Mouse (Mus musculus) intestine, postnatal 0 days (tissue): ENCODE results near the gene Pld4. TPM values are rescaled to one million over a fixed set of nuclear protein-coding genes. Genes with fewer than 3 reads are reported as not detected.

Experiments
- ATAC-seq: fragments of 200-750 bp; cut with Nextera tagmentation; 2 replicates; pipeline ENCODE4 v1.8.0; 2017; ENCODE audit warnings: mild to moderate bottlenecking, moderate TSS enrichment, moderate library complexity
- H3K27ac ChIP-seq: fragments of 300-500 bp; sonication (generic); 2 replicates; pipeline ENCODE4 v1.5.1; 2014; ENCODE audit warnings: mild to moderate bottlenecking, low read depth, low read length, moderate library complexity
- H3K27me3 ChIP-seq: fragments of 300-500 bp; sonication (generic); replicated peaks from 2 replicates; pipeline ENCODE4 v1.6.1; 2014; ENCODE audit warnings: low read length, mixed read lengths; ENCODE audit not compliant: control insufficient read depth, insufficient read depth
- H3K36me3 ChIP-seq: fragments of 300-500 bp; sonication (generic); 2 replicates; pipeline ENCODE4 v1.6.1; 2014; ENCODE audit warnings: mild to moderate bottlenecking, moderate library complexity; ENCODE audit not compliant: control insufficient read depth, insufficient read depth
- H3K4me1 ChIP-seq: fragments of 300-500 bp; sonication (generic); replicated peaks from 2 replicates; pipeline ENCODE4 v1.6.1; 2014; ENCODE audit warnings: antibody characterized with exemption, low read length, mixed read lengths; ENCODE audit not compliant: control insufficient read depth, insufficient read depth
- H3K4me2 ChIP-seq: fragments of 300-500 bp; sonication (generic); replicated peaks from 2 replicates; pipeline ENCODE4 v1.6.1; 2014; ENCODE audit warnings: low read depth, mild to moderate bottlenecking, moderate library complexity
- H3K4me3 ChIP-seq: fragments of 300-500 bp; sonication (generic); 2 replicates; pipeline ENCODE4 v1.5.1; 2014; ENCODE audit warnings: low read depth, low read length
- H3K9ac ChIP-seq: fragments of 300-500 bp; sonication (generic); 2 replicates; pipeline ENCODE4 v1.6.1; 2014; ENCODE audit warnings: mild to moderate bottlenecking, low read depth, low read length
- H3K9me3 ChIP-seq: fragments of 300-500 bp; sonication (generic); 2 replicates; pipeline ENCODE4 v1.6.1; 2016; ENCODE audit warnings: mixed run types; ENCODE audit not compliant: control insufficient read depth
- CTCF ChIP-seq: sonication (generic); IDR thresholded peaks from 2 replicates; pipeline ENCODE4 v1.5.1; 2016; ENCODE audit warnings: low read depth, mild to moderate bottlenecking, control low read depth, antibody characterized with exemption, moderate library complexity
- WGBS: fragments of 180-500 bp; shearing (Covaris S2); extraction: QIAGEN DNeasy Blood & Tissue Kit; methylation state at CpG from one replicate; pipeline ENCODE4 v1.1.7; 2014; 5-methylcytosine and 5-hydroxymethylcytosine counted together
- polyA plus RNA-seq: library from polyadenylated mRNA; unstranded; fragments of >200 nt; fragmentation: Nextera tagmentation; extraction: Ambion mirVana; gene quantifications from 2 replicates; pipeline ENCODE4 v1.2.1, GENCODE M21; 2015

The Pld4 gene
- polyA plus RNA-seq, 1 experiment from 2014 or later, result 6.7 TPM

DNA sequence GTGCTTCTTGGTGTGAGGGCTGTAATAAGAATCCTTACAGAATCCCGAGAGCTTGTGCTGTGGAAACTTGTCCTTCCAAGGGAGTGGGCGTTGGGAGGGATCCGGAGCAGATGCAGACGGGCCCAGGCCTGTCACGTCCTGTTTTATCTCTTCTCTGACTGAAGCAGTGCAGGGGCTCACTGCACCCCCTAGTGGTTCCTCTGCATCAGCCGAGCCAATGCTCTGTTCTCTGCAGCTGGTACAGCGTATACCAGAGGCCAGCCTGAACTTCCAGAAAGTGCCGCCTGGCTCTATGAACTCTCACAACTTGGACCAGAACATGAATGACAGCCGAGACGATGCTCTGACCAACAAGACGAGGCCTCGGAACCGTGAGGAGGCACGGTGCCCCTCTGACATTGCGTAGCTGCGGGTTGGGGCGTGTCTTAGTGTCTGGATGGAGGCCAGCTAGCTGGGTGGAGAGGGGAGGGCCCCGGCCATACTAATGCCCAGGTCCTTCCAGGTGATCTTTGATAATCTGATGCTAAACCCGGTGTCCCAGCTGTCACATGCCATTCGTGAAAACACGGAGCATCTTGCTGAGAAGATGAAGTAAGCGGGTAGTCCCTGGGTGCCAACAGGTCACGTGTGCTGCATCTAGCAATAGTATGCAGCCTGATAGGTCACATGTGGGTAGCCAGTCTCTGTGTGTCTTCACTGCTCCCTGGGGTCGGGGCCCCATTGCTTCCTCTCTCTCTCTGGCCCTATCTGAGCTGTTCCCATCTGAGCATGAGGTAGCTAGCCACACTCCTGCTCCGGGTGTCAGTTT is 17.1 kb upstream of the Pld4 start:
- Histone ChIP-seq H3K4me3 (no peak overlapping the region), H3K4me2 (peak overlapping the region; percentile 44)
- TF ChIP-seq CTCF, result peak; percentile 94

DNA sequence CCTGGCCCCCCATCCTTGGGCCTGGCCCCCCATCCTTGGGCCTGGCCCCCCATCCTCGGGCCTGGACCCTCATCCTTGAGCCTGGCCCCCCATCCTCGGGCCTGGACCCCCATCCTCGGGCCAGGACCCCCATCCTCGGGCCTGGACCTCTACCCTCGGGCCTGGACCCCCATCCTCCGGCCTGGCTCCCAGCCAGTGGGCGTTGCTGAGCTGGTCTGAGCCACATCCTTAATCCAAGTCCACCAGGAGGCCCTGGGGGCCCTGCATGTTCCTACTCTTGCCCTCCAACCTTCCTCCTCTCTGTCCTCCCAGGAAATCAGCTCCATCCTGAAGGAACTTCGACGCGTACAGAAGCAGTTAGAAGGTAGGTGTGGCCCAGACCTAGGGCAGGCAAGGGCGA is 16.2 kb upstream of the Pld4 start:
- ATAC-seq, result no peak
- Histone ChIP-seq H3K4me3 (no peak overlapping the region), H3K4me1 (no peaks in the 10 kb centered on the region), H3K27me3 (no peaks in the 10 kb centered on the region), H3K36me3 (peaks cover 33% of the 10 kb centered on the region; the same call in 1 of the 2 replicates), H3K9ac (peak overlapping the region; percentile 7; the same call in 1 of the 2 replicates), H3K4me2 (no peak overlapping the region), H3K27ac (no peak overlapping the region), H3K9me3 (no peaks in the 10 kb centered on the region)
- no peak for TF ChIP-seq CTCF
- 87% methylated on average over 11 of the region's 11 CpGs for WGBS

More for the DNA sequence above, 17.1 kb upstream of the Pld4 start:
- 35% methylated on average over 25 of the region's 25 CpGs for WGBS
- no peaks in the 10 kb centered on the region for H3K27me3 ChIP-seq
- peak overlapping the region; percentile 34 for H3K9ac ChIP-seq
- peak; percentile 70 for ATAC-seq
- no peaks in the 10 kb centered on the region for H3K4me1 ChIP-seq
- H3K27ac ChIP-seq, result no peak overlapping the region
- H3K36me3 ChIP-seq, result peaks cover 42% of the 10 kb centered on the region
- no peaks in the 10 kb centered on the region for H3K9me3 ChIP-seq

DNA sequence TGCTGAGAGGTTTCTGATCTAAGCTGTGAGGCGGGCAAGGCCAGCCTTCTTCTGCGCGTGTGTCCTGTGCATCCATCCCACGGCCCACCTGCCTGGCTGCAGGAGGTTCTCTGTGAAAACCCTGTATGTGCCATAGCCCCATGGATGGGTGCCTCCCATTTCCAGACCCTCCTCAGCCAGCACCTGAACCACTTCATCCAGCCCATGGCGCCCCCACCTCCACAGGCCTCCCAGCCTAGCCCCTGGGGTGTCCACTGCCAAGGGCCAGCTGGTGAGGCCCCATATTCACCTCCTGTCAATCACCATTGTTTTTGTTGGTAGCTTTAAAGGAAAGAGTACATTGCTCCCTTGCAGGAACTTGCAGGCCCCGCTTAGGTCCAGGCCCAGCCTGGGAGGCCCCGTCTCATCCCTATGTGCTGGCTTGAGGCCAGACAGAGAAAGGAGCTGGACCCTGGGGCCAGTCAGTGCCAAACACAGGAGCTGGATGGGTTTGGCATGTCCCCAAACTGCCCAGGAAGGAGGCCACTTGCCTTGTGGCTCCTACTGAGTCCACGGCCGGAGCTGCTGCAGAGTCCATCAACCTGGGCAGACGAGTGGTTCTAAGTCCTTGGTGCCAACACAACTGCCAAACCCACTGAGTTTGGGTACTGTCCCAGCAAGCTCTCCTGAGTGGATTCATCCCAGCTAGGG is 15.4 kb upstream of the Pld4 start:
- WGBS, result 89% methylated on average over 10 of the region's 10 CpGs
- ATAC-seq, result no peak

DNA sequence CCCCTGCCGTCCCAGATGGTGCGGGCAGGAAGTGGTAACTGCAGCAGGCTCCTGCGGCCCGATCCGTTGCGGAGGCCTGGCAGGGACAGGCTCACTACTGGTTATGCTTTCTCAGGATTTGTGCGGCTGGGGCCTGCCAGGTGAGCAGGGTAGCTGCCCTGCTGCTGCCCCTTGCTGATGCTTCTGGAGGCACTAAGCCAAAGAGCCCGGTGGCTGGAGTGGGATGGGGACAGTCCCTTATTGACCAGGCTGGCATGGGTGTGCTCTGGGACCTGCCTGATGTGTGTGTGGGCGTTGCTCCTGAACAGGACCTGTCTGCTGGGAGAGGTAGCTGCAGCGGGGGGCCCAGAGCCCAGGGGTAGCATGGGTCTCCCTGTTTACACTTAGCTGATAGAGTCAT is 14.7 kb upstream of the Pld4 start:
- Histone ChIP-seq H3K4me1 (no peaks in the 10 kb centered on the region), H3K4me2 (no peak overlapping the region), H3K9me3 (no peaks in the 10 kb centered on the region), H3K9ac (no peak overlapping the region), H3K4me3 (no peak overlapping the region), H3K36me3 (peaks cover 27% of the 10 kb centered on the region; the same call in 1 of the 2 replicates), H3K27ac (no peak overlapping the region), H3K27me3 (no peaks in the 10 kb centered on the region)
- no peak for TF ChIP-seq CTCF
- 80% methylated on average over 10 of the region's 10 CpGs for WGBS
- ATAC-seq, result no peak

More for the DNA sequence above, 15.4 kb upstream of the Pld4 start:
- H3K27me3 ChIP-seq, result no peaks in the 10 kb centered on the region
- H3K9me3 ChIP-seq, result no peaks in the 10 kb centered on the region
- no peak overlapping the region for H3K9ac ChIP-seq
- TF ChIP-seq CTCF, result no peak
- no peak overlapping the region for H3K27ac ChIP-seq
- no peak overlapping the region for H3K4me2 ChIP-seq
- H3K4me3 ChIP-seq, result no peak overlapping the region
- H3K4me1 ChIP-seq, result no peaks in the 10 kb centered on the region
- H3K36me3 ChIP-seq, result peaks cover 30% of the 10 kb centered on the region; the same call in 1 of the 2 replicates

DNA sequence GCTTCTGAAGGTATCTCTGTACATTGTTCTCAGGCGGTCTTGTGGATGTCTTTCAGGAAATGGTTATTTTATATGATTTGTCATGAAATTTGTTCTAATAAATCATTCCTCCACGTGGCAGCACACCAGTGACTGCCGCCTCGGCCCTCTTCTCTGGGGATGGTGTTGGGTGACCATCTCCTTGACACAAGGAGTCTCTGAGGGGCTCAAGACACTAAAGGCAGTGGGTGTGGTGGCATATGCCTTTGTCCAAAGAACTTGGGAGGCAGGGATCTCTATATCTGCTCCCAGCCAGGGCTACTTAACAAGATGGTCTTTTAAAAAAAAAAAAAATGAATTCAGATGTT is 14.0 kb upstream of the Pld4 start:
- H3K27me3 ChIP-seq, result no peaks in the 10 kb centered on the region
- TF ChIP-seq CTCF, result no peak
- no peak overlapping the region for H3K27ac ChIP-seq
- no peak overlapping the region for H3K4me2 ChIP-seq
- H3K4me3 ChIP-seq, result no peak overlapping the region
- H3K9me3 ChIP-seq, result no peaks in the 10 kb centered on the region
- H3K36me3 ChIP-seq, result peaks cover 24% of the 10 kb centered on the region; the same call in 1 of the 2 replicates
- 80% methylated on average over 4 of the region's 4 CpGs for WGBS
- no peaks in the 10 kb centered on the region for H3K4me1 ChIP-seq
- ATAC-seq, result 0 out of 2 replicates have a peak, but pooled peaks have one; percentile 11
- H3K9ac ChIP-seq, result no peak overlapping the region
